Mouse (Mus musculus): Measurements from ENCODE around the gene Vmn1r197. TPM values are rescaled to one million over a fixed set of nuclear protein-coding genes. Genes with fewer than 3 reads are reported as not detected.

Gene Vmn1r197
- polyA plus RNA-seq, 1 experiment from 2014 or later = not detected

Other genes with a start within 250 kb of the Vmn1r197 start
- gene Vmn1r188, start 240.1 kb upstream of the Vmn1r197 start, polyA plus RNA-seq (2021) = not detected
- gene Vmn1r189, start 218.8 kb upstream of the Vmn1r197 start, polyA plus RNA-seq (2021) = not detected
- gene Vmn1r191, start 140.6 kb upstream of the Vmn1r197 start, polyA plus RNA-seq (2021) = not detected
- not detected for gene Vmn1r192, start 133.4 kb upstream of the Vmn1r197 start, polyA plus RNA-seq (2021)
- not detected for gene Vmn1r193, start 101.4 kb upstream of the Vmn1r197 start, polyA plus RNA-seq (2021)
- not detected for gene Vmn1r194, start 80.4 kb upstream of the Vmn1r197 start, polyA plus RNA-seq (2021)
- not detected for gene Vmn1r195, start 54.1 kb upstream of the Vmn1r197 start, polyA plus RNA-seq (2021)
- gene Vmn1r196, start 34.7 kb upstream of the Vmn1r197 start, polyA plus RNA-seq (2021) = 0.03 TPM
- not detected for gene Vmn1r198, start 25.8 kb downstream of the Vmn1r197 start, polyA plus RNA-seq (2021)
- not detected for gene Vmn1r199, start 55.2 kb downstream of the Vmn1r197 start, polyA plus RNA-seq (2021)
- not detected for gene Vmn1r200, start 65.8 kb downstream of the Vmn1r197 start, polyA plus RNA-seq (2021)
- not detected for gene Vmn1r201, start 147.3 kb downstream of the Vmn1r197 start, polyA plus RNA-seq (2021)
- not detected for gene Vmn1r202, start 180.8 kb downstream of the Vmn1r197 start, polyA plus RNA-seq (2021)
- 0.10 TPM for gene Vmn1r203, start 193.5 kb downstream of the Vmn1r197 start, polyA plus RNA-seq (2021)
- not detected for gene Vmn1r204, start 228.6 kb downstream of the Vmn1r197 start, polyA plus RNA-seq (2021)

Measured in Patski (cell line).